Mouse (Mus musculus) ES-Bruce4 (cell line): ENCODE results near the gene Zfp607a.

Experiments used
- CTCF ChIP-seq: IDR thresholded peaks from one replicate; pipeline ENCODE4 v1.8.1; 2011; ENCODE audit warnings: low read depth, low read length
- EP300 ChIP-seq: IDR thresholded peaks from 2 replicates; pipeline ENCODE4 v1.6.1; 2011; ENCODE audit warnings: low read depth, low read length; ENCODE audit not compliant: insufficient read depth
- POLR2A ChIP-seq: IDR thresholded peaks from one replicate; pipeline ENCODE4 v1.8.1; 2011; ENCODE audit warnings: low read length; ENCODE audit not compliant: insufficient read depth

DNA sequence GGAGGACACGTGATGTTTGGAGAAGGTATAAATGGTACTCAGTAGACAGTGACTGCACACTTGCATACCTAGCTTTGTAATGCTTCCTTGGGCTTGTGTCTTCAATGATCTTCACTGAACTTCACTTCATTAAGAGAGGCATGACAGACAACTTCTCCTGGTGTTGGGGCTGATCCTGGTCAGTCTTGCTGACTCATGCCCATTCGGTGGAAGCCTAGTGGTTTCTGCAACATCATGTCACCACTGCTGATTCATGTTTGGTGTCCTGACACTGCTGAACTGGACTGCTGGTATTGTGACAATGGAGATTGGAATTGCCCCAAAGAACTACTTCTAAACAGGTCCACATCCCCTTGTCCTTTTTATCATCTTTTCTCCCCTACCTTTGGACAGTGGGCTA is 23.2 kb upstream of the Zfp607a start:
- TF ChIP-seq CTCF (no peak), POLR2A (no peak), EP300 (no peak)
